Mouse (Mus musculus) B cell, adult 2 months (primary cell): Measurements from ENCODE around the gene Prkg1.
"Not testable (repeated sequence)": the region's sequence is repeated elsewhere in the genome, so short reads cannot be mapped to it uniquely, and the experiment has no call there.

ENCODE experiments used
- DNase-seq, 2 experiments: peaks; one replicate each; pipeline ENCODE4 v3.0.0; 2022

The Prkg1 gene

DNA sequence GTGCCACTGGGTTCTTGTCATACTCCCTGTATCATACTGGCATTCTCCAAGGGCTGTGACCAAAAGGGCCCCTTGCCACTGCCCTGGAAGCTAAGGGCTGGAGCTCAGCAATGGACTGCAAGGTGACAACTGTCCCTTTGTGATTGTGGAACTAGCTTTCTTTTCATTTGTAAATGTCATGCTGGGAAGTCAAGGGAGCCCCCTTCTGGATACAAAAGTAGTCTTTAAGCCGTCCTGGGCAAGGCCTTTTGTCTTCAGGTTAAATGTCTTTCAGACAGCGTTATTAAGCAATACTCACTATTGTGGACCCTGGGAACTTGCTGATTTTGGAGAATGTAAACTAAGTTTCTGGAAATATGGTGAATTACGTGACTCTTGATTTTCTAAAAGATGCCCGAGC is 1211.1 kb downstream of the Prkg1 start:
- DNase-seq, result no peak

- no peak for DNase-seq
Observed at GRCm38 (mm10) chr19:30552260-30552659, 1212.6 kb downstream of the Prkg1 start.

DNA sequence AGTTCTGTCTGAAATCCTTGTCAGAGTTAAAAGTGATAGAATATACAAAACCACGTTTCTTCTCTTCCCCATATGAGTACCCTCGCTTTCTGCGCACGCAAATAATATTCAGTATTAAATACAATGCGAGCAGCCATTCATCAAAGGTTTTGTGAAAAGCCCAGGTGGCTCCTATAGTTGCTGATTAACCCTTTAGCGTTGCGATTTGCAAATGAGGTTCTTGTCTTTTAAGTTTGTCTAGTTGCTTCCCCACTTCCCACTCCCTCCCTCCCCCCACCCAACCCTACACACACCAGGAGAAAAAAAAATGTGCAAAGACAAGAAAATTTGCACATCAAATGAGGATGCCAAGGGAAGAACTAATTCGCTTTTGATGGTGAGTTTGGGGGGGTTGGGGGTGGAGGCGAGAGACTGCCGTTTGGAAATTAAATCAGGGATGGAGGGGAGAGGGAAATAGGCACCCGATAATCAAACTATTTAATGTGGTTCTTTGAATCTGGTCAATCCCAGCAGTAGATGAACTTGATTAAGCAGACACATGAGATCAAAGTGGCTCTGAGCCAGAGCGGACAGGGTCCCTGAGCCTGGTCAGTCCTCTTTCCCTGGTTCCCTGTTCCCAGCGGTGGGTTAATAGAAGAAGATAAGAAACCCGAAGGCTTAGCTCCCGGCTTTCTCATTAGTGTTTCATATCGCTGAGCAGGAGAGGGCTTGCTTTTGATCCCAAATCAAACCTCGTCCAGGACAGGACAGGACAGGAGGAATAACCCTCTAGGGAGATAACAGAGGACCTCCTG is 1214.8 kb downstream of the Prkg1 start:
- no peak for DNase-seq

DNA sequence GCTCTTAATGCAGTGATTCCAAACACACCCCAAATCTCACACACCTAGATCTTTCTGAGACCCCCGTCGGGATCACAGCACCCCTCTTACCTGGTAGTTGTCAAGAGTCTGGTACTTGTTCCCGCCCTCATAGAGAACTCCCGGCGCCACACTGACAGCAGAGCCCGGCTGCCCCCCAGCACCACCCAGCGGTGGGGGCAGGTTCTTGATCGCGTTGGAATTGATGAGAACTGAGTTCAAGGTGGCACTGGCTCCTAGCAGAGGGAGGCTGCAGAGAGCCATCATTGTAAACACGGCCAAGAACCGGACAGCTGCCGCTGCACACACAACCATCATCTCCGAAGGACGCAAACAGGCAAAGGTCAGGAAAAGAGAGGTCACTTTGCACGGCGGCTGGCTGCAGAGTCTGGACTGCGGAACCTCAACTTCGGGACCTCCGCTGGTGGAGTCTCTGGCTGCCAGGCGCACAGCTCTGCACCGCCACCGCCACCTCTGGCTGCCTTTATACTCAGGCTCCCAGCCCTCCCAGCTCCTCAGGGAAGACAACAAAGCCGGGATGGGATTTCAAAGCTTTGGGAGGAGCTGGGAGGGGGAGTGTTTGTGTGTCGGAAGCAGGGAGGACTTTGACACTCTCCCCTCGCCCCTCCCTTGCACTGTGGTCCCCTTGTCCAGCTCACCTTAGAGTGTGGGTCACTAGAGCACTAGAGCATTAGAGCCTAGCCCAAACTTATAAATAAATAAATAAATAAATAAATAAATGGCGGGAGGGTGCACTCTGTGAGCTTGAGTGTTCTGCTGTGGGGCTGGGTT is 1215.6 kb downstream of the Prkg1 start, which contains the start of gene Dkk1:
Dkk1 (minus strand) TSS at position 622 of the 810 bp plus-strand sequence.
- DNase-seq, result no peak

- DNase-seq, result no peak
Observed at GRCm38 (mm10) chr19:30548411-30549043, 1216.3 kb downstream of the Prkg1 start.

GRCm38 (mm10) chr19:30539365-30539941 is 1225.4 kb downstream of the Prkg1 start:
- DNase-seq, result not testable (repeated sequence)

- no peak for DNase-seq
Observed at GRCm38 (mm10) chr19:30516771-30517170, 1248.1 kb downstream of the Prkg1 start.
